Mouse (Mus musculus): ENCODE measurements at regions not wholly inside any gene's neighbourhood (a gene's known extent, or its start where the extent isn't known, plus 50 kb on each side); places are given as distances from the start of the nearest gene placed in this dataset.
"Not testable (repeated sequence)": the region's sequence is repeated elsewhere in the genome, so short reads cannot be mapped to it uniquely, and the experiment has no call there.

GRCm38 (mm10) chr17:29430401-29430800 lies 60.2 kb upstream of the Pim1 start:
- DNase-seq, result no peak

- no peak for DNase-seq
Observed at GRCm38 (mm10) chr17:29430806-29431205, 59.7 kb upstream of the Pim1 start.

- DNase-seq, result peak; percentile 16
Observed at GRCm38 (mm10) chr17:29431553-29432297, 58.8 kb upstream of the Pim1 start.

GRCm38 (mm10) chr17:29432666-29433065 lies 57.9 kb upstream of the Pim1 start:
- DNase-seq, result no peak

- no peak for DNase-seq
Observed at GRCm38 (mm10) chr17:29433370-29433769, 57.2 kb upstream of the Pim1 start.

- no peak for DNase-seq
Observed at GRCm38 (mm10) chr17:29434074-29434944, 56.2 kb upstream of the Pim1 start.

- DNase-seq, result no peak
Observed at GRCm38 (mm10) chr17:29435345-29436006, 55.1 kb upstream of the Pim1 start.

- DNase-seq, result not testable (repeated sequence)
Observed at GRCm38 (mm10) chr17:29436484-29436870, 54.1 kb upstream of the Pim1 start.

- peak; percentile 71 for DNase-seq
Observed at GRCm38 (mm10) chr17:29436871-29437534, 53.5 kb upstream of the Pim1 start.

GRCm38 (mm10) chr17:29437535-29438324 lies 52.8 kb upstream of the Pim1 start:
- no peak for DNase-seq

GRCm38 (mm10) chr17:29438347-29439235 lies 52.0 kb upstream of the Pim1 start:
- peak; percentile 39 for DNase-seq

- no peak for DNase-seq
Observed at GRCm38 (mm10) chr17:29439992-29440391, 50.6 kb upstream of the Pim1 start.

GRCm38 (mm10) chr17:29440490-29440889 lies 50.1 kb upstream of the Pim1 start:
- no peak for DNase-seq
